Mouse (Mus musculus): ENCODE measurements around the gene Pcyox1. TPM values are rescaled to one million over a fixed set of nuclear protein-coding genes. Genes with fewer than 3 reads are reported as not detected.
"Not testable (repeated sequence)": the region's sequence is repeated elsewhere in the genome, so short reads cannot be mapped to it uniquely, and the experiment has no call there.

Pcyox1 gene
- polyA plus RNA-seq, 1 experiment = 102 TPM

GRCm38 (mm10) chr6:86366125-86366852 lies 30.7 kb downstream of the Pcyox1 start:
- DNase-seq (ENCODE audit: low spot score) = peak; percentile 30

- DNase-seq (ENCODE audit: low spot score) = peak; percentile 83
Observed at GRCm38 (mm10) chr6:86365371-86366124, 31.4 kb downstream of the Pcyox1 start, which contains the start of gene Fam136a. TSS of gene Fam136a (plus strand) at chr6:86365646.

- peak; percentile 36 for DNase-seq (ENCODE audit: low spot score)
Observed at GRCm38 (mm10) chr6:86364442-86365141, 32.4 kb downstream of the Pcyox1 start.

DNA sequence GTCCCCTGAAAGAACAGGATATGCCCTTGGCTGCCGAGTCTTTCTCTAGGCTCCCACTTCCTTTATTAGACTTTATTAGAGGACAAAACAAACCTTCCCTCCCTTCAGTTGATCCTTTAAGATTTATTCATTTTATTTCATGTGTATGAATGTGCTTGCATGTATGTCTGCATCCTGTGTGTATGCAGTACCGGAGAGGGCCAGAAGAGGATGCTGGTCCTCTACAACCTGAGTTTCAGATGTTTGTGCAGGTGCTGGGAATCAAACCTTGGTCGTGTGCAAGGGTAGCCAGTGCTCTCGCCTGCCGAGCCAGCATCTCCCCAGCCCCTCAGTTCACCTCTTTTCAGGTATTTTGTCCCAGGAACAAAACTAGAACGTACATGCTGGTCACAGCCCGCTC lies 35.6 kb downstream of the Pcyox1 start:
- DNase-seq (ENCODE audit: low spot score) = no peak

GRCm38 (mm10) chr6:86360691-86361090 lies 36.3 kb downstream of the Pcyox1 start:
- no peak for DNase-seq (ENCODE audit: low spot score)

DNA sequence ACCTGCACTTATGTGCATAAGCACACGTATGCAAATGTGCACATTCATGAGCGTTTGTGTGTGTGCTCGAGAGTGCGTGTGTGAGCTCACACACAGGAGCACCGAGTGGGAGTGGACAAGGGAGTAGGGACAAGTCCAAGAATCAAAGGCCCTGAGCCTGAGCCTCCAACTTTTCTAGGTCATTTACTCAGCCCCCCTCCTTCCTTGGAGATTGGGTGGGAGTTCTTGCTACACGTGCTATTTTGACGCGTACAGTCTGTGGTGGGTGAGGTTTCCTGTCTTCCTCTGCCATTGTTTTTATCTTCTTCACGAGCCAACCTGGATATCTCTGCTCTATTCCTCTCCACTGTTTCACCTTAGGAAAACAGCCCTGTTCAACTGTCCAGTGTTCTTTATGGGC lies 40.0 kb downstream of the Pcyox1 start:
- DNase-seq (ENCODE audit: low spot score) = no peak

DNA sequence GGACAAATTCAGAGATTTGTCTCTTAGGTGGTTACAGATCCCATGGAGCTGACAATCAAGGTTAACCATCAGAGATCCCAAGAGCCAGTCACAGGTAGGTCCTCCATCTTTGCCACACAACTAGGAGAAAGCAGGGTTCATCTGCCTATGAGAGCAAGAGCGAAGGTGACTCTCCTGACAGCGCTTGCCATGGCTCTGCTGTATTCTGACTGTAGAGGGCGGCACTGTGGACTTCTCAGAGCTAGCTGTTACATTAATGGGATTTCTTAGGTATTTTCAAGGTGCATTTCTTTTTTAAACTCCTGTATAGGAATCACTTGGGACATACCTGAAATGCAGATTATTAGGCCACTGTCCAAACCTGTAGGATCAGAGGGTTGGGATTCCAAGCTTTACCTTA lies 42.0 kb downstream of the Pcyox1 start:
- DNase-seq (ENCODE audit: low spot score) = no peak

DNA sequence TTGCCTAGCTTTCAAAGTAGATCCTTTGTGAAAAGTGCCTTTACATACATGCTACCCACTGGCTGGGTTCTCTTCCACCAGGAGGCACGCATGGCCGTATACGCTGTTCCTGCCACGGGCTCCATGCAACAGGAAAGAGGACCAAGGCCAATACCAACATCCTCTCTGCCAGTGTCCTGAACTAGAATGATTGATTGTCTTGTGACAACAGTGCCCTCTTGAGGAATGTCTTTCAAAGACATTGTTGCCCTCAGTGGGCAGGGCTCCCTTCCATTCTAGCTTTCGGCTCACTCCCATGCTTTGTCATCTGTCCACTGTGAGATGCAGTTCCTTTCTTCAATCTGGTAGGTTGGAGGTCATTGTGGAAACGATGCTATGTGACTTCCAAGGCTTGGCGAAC lies 47.7 kb downstream of the Pcyox1 start:
- no peak for DNase-seq (ENCODE audit: low spot score)

DNA sequence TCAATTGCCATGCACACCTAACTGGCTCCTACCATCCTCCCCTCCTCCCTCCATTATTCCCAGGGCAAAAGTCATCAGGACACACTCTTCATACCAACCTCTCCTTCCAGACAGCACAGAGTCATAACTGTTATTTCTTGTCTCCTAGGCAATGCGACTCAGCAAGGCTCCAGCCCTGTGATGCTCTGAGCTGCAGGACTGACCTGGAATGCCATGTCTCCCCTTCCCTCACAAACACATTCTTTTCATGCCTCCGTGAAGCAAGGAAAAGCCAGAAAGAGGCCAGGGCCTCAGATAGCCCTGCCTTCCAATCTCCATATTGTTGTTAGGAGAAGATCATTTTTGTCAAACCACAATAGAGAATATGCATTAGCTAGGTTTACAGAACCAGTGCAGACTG lies 50.9 kb downstream of the Pcyox1 start:
- DNase-seq (ENCODE audit: low spot score) = no peak

DNA sequence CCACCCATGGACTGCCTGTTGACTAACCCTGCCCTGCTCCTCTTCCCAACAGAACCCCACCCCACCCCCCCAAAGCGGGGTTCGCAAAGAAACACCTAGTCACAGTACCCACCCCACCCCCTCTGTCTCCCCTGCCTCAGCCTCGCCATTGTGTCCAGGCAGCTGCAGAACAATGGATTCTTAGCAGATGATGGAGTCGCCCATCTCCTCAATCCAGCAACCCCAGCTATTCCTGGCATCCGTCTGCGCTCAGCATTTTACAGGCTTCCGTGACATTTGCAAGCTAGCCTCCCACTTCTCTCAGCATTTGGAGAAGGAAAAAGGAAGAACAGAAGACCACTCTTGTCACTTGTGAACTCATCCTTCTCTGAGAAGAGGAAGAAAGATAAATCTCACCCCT lies 53.3 kb downstream of the Pcyox1 start:
- no peak for DNase-seq (ENCODE audit: low spot score)

GRCm38 (mm10) chr6:86336340-86336739 lies 60.6 kb downstream of the Pcyox1 start:
- DNase-seq (ENCODE audit: low spot score) = not testable (repeated sequence)

Other genes with a start within 250 kb of the Pcyox1 start
- 11.4 and 14.3 TPM in 2 replicates for gene Tgfa, start 201.9 kb downstream of the Pcyox1 start, polyA plus RNA-seq (2012; rRNA removed)
- gene Fam136a, start 31.5 kb downstream of the Pcyox1 start, polyA plus RNA-seq (2012; rRNA removed) = 30.8 and 35.3 TPM in 2 replicates
- gene Snrpg, start 25.9 kb downstream of the Pcyox1 start, polyA plus RNA-seq (2012; rRNA removed) = 87.2 and 143 TPM in 2 replicates
- gene Tia1, start 7.1 kb upstream of the Pcyox1 start, polyA plus RNA-seq (2012; rRNA removed) = 55.8 and 74.2 TPM in 2 replicates
- 0.28 and 1.0 TPM in 2 replicates for gene Gm44790, start 29.5 kb upstream of the Pcyox1 start, polyA plus RNA-seq (2012; rRNA removed)
- gene C87436, start 41.2 kb upstream of the Pcyox1 start, polyA plus RNA-seq (2012; rRNA removed) = 24.6 and 28.2 TPM in 2 replicates
- 153 and 183 TPM in 2 replicates for gene Pcbp1, start 129.2 kb upstream of the Pcyox1 start, polyA plus RNA-seq (2012; rRNA removed)
- 0.39 and 0.56 TPM in 2 replicates for gene Asprv1, start 231.0 kb upstream of the Pcyox1 start, polyA plus RNA-seq (2012; rRNA removed)